Mouse (Mus musculus) heart, adult 2 months (tissue): ENCODE data around the gene Fam171a2.

ENCODE experiments used
- CTCF ChIP-seq: fragments of 200-600 bp; IDR thresholded peaks from 2 replicates; pipeline ENCODE4 v1.8.1; 2022; ENCODE audit warnings: antibody characterized with exemption, mild to moderate bottlenecking, moderate library complexity
- EP300 ChIP-seq: fragments of 200-500 bp; IDR thresholded peaks from 2 replicates; pipeline ENCODE4 v1.6.1; 2011; ENCODE audit warnings: low read depth, low read length, control low read depth; ENCODE audit not compliant: insufficient read depth
- POLR2A ChIP-seq: fragments of 200-500 bp; IDR thresholded peaks from 2 replicates; pipeline ENCODE4 v1.6.1; 2011; ENCODE audit warnings: mild to moderate bottlenecking, low read depth, low read length, control low read depth; ENCODE audit not compliant: insufficient read depth

DNA sequence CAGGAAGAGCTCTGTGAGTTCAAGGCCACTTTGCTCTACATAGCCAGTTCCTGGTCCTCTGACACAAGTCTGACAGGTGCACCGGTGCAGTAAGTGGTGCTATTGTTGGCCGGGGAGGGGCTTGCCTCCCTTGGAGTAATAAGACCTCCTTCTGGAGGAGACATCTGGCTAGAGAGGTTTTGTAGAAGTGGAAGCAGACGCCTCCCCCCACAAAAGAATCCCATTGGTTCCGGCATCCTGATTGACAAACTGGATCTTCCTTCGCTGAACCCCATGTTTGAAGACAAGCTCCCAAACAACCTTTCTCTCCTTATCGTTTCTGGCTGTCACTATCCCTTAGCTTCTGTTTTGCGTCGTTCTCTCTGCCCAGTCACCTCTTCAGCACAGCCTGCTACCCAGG is 845 bp upstream of the Fam171a2 start:
- TF ChIP-seq CTCF, result no peak
- TF ChIP-seq POLR2A, result no peak
- TF ChIP-seq EP300, result no peak
